9 mouse cellular contexts compared by ENCODE assay signal in genomic region chr13:56753192-56753951, GRCm38 (mm10). TPM values are rescaled to one million over a fixed set of nuclear protein-coding genes. Genes with fewer than 3 reads are reported as not detected.
A peak's percentile ranks its signal among the peaks of the same experiment; 100 is the strongest.
DNase-seq lines count a peak whose midpoint lies in the region; ATAC-seq lines count a peak whose summit lies in the region.
"Had no signal": no experiment of that assay in that cellular context is flagged by ENCODE, and none has a peak within 500 bp of the region (broad histone marks: within the 10 kb centered on the region; RNA-seq: fewer than 3 reads in every experiment).

Gm45623 (minus strand) TSS chr13:56753827.

- H3K27ac ChIP-seq in heart, embryonic 13.5 days (replicated peaks), result no peak within 1 kb of the TSS
- H3K27ac ChIP-seq in forebrain, embryonic 12.5 days, result no peak within 1 kb of the TSS
- H3K27ac ChIP-seq in liver, embryonic 11.5 days (ENCODE audit: low read depth, low read length), result no peak within 1 kb of the TSS

- H3K36me3 ChIP-seq in heart, embryonic 13.5 days, result no peaks in the 10 kb centered on the region
- no peaks in the 10 kb centered on the region for H3K36me3 ChIP-seq in forebrain, embryonic 12.5 days (replicated peaks)
- H3K36me3 ChIP-seq in liver, embryonic 11.5 days (ENCODE audit: control insufficient read depth, insufficient read depth, low read length), result no peaks in the 10 kb centered on the region
- H3K36me3 ChIP-seq: G1E had no signal

- peak within 1 kb of the TSS; percentile 60 for H3K4me3 ChIP-seq in heart, embryonic 13.5 days
- H3K4me3 ChIP-seq in forebrain, embryonic 12.5 days (replicated peaks), result peak within 1 kb of the TSS; percentile 48
- peak within 1 kb of the TSS; percentile 41 for H3K4me3 ChIP-seq in liver, embryonic 11.5 days (ENCODE audit: low read depth, low read length)

- no peak for DNase-seq in heart, postnatal 36 days
- peak; percentile 48 for DNase-seq in ES-CJ7 (ENCODE audit: low read depth, low spot score)
- no peak for DNase-seq in liver, embryonic 11.5 days (ENCODE audit: low spot score)
- DNase-seq in thymus, postnatal 4 days, result peak; percentile 69
- DNase-seq in testis, postnatal 14 days (ENCODE audit: low spot score), result no peak
- no peak for DNase-seq in spleen, postnatal 10 days (ENCODE audit: low spot score in 2 of 2)

- H3K9ac ChIP-seq in heart, embryonic 13.5 days, result peak within 1 kb of the TSS; percentile 65
- peak within 1 kb of the TSS; percentile 56 for H3K9ac ChIP-seq in forebrain, embryonic 12.5 days
- no peak within 1 kb of the TSS for H3K9ac ChIP-seq in liver, embryonic 11.5 days (ENCODE audit: low read depth, low read length)

- no peaks in the 10 kb centered on the region for H3K9me3 ChIP-seq in heart, embryonic 13.5 days
- no peaks in the 10 kb centered on the region for H3K9me3 ChIP-seq in forebrain, embryonic 12.5 days
- no peaks in the 10 kb centered on the region for H3K9me3 ChIP-seq in liver, embryonic 11.5 days (ENCODE audit: control insufficient read depth, low read length)

- 1% methylated on average over 71 of the region's 71 CpGs for WGBS in heart, embryonic 13.5 days
- under 1% methylated on average over 70 of the region's 71 CpGs for WGBS in forebrain, embryonic 12.5 days
- 2% methylated on average over 71 of the region's 71 CpGs for WGBS in liver, embryonic 11.5 days

- peaks cover 83% of the 10 kb centered on the region for H3K27me3 ChIP-seq in heart, embryonic 13.5 days (replicated peaks)
- peaks cover 69% of the 10 kb centered on the region for H3K27me3 ChIP-seq in forebrain, embryonic 12.5 days
- peaks cover 59% of the 10 kb centered on the region for H3K27me3 ChIP-seq in liver, embryonic 11.5 days (replicated peaks; ENCODE audit: control insufficient read depth, insufficient read depth, low read length)

- H3K4me1 ChIP-seq in heart, embryonic 13.5 days, result peaks cover 35% of the 10 kb centered on the region
- peaks cover 26% of the 10 kb centered on the region for H3K4me1 ChIP-seq in forebrain, embryonic 12.5 days
- H3K4me1 ChIP-seq in liver, embryonic 11.5 days (replicated peaks; ENCODE audit: control insufficient read depth, insufficient read depth, low read length), result peaks cover 7% of the 10 kb centered on the region; the same call in 1 of the 2 replicates

- H3K4me2 ChIP-seq in heart, embryonic 13.5 days, result peak within 1 kb of the TSS; percentile 78
- H3K4me2 ChIP-seq in forebrain, embryonic 12.5 days, result peak within 1 kb of the TSS; percentile 88
- peak within 1 kb of the TSS; percentile 63 for H3K4me2 ChIP-seq in liver, embryonic 11.5 days

- no peak for ATAC-seq in heart, embryonic 13.5 days (ENCODE audit: extremely low read depth, insufficient number of reproducible peaks, low FRiP score, low TSS enrichment)
- ATAC-seq in forebrain, embryonic 12.5 days (ENCODE audit: low FRiP score), result peak; percentile 42; the same call in 1 of the 2 replicates
- no peak for ATAC-seq in liver, embryonic 11.5 days (replicated peaks; ENCODE audit: low FRiP score)

- intact Hi-C loops in heart, postnatal 36 days (cut with DNase I), result no loop called here

RNA-seq across cellular contexts. Expression of gene Gm45623, which starts in this region (rescaled TPM):
- polyA plus RNA-seq in heart, embryonic 13.5 days (2015; fragmentation: Nextera tagmentation; extraction: Ambion mirVana), result 0.27 and 0.39 TPM in 2 replicates
- total RNA-seq in heart, postnatal 36 days (2021), result not detected
- polyA plus RNA-seq in forebrain, embryonic 12.5 days (2016; fragmentation: Nextera tagmentation; extraction: Ambion mirVana), result 0.22 and 0.38 TPM in 2 replicates
- polyA plus RNA-seq in liver, embryonic 11.5 days (2014; fragmentation: Nextera tagmentation; extraction: Ambion mirVana), result not detected in 2 replicates
- polyA plus RNA-seq: G1E had no signal

Comparison
In these comparisons a context has a peak if more than half of its experiments do, and no peak if none do; other contexts are left out.
1. Peak in ATAC-seq, H3K4me3 ChIP-seq, H3K9ac ChIP-seq and H3K4me2 ChIP-seq in forebrain, embryonic 12.5 days; RNA of the gene not detected or under 1 TPM.
2. DNase-seq: peak in ES-CJ7 (single experiment) and thymus, postnatal 4 days (single experiment); none in heart, postnatal 36 days (0 of 2), liver, embryonic 11.5 days (single experiment), testis, postnatal 14 days (single experiment) and spleen, postnatal 10 days (0 of 2).
3. Peak in every context shown above with its lines, with median percentiles within 50 percentile points of each other: H3K4me2 ChIP-seq and H3K4me3 ChIP-seq.